Mouse (Mus musculus) heart, embryonic 10.5 days (tissue): ENCODE results near the gene Cpox. TPM values are rescaled to one million over a fixed set of nuclear protein-coding genes. Genes with fewer than 3 reads are reported as not detected.

Experiments used
- DNase-seq: peaks from one replicate; pipeline ENCODE4 v3.0.0-alpha.2; 2017; ENCODE audit warnings: low spot score
- H3K27ac ChIP-seq: fragments of 300-500 bp; sonication (generic); 2 replicates; pipeline ENCODE4 v1.5.1; 2016; ENCODE audit warnings: mild to moderate bottlenecking
- H3K27me3 ChIP-seq: fragments of 300-500 bp; sonication (generic); 2 replicates; pipeline ENCODE4 v1.6.1; 2016; ENCODE audit warnings: mild to moderate bottlenecking; ENCODE audit not compliant: poor library complexity, insufficient read depth, severe bottlenecking
- H3K36me3 ChIP-seq: fragments of 300-500 bp; sonication (generic); 2 replicates; pipeline ENCODE4 v1.6.1; 2016; ENCODE audit warnings: mild to moderate bottlenecking, moderate library complexity
- H3K4me1 ChIP-seq: fragments of 300-500 bp; sonication (generic); 2 replicates; pipeline ENCODE4 v1.6.1; 2016; ENCODE audit warnings: mild to moderate bottlenecking
- H3K4me3 ChIP-seq: fragments of 300-500 bp; sonication (generic); 2 replicates; pipeline ENCODE4 v1.5.1; 2016; ENCODE audit warnings: mild to moderate bottlenecking, moderate library complexity
- H3K9me3 ChIP-seq: fragments of 300-500 bp; sonication (generic); 2 replicates; pipeline ENCODE4 v1.6.1; 2016; ENCODE audit warnings: mild to moderate bottlenecking, moderate library complexity
- WGBS: fragments of 180-500 bp; shearing (Covaris S2); methylation state at CpG from one replicate; pipeline ENCODE4 v1.1.7; 2016; 5-methylcytosine and 5-hydroxymethylcytosine counted together
- polyA plus RNA-seq: library from polyadenylated mRNA; unstranded; fragments of >200 nt; fragmentation: Nextera tagmentation; extraction: Ambion mirVana; gene quantifications from 2 replicates; pipeline ENCODE4 v1.2.1, GENCODE M21; 2016

Cpox gene
- polyA plus RNA-seq, 1 experiment from 2014 or later, result 89.9 TPM

DNA sequence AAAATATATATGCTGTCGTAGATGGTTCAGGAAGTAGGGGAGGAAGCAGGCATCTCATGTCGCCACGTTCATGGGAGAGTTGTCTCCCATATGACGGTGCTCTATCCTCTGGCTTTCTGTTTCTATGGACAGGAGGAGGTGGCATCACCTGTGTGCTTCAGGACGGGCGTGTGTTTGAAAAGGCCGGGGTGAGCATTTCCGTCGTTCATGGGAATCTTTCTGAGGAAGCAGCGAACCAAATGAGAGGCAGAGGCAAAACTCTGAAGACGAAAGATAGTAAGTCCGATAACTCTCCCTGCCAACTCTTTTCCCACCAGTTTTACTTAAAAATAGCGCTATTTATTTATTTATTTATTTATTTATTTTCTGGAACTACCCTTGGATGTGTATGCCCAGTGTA is 2.3 kb downstream of the Cpox start:
- peak overlapping the region; percentile 37; the same call in 1 of the 2 replicates for H3K27ac ChIP-seq
- H3K4me1 ChIP-seq, result peaks cover 33% of the 10 kb centered on the region
- 81% methylated on average over 13 of the region's 13 CpGs for WGBS
- no peaks in the 10 kb centered on the region for H3K27me3 ChIP-seq
- peaks cover 37% of the 10 kb centered on the region for H3K36me3 ChIP-seq
- peak; percentile 69 for DNase-seq
- H3K4me3 ChIP-seq, result peak overlapping the region; percentile 84
- H3K9me3 ChIP-seq, result no peaks in the 10 kb centered on the region

- H3K9me3 ChIP-seq, result no peaks in the 10 kb centered on the region
- H3K27ac ChIP-seq, result no peak overlapping the region
- H3K4me3 ChIP-seq, result no peak overlapping the region
- H3K36me3 ChIP-seq, result peaks cover 48% of the 10 kb centered on the region
- H3K4me1 ChIP-seq, result peaks cover 28% of the 10 kb centered on the region
- DNase-seq, result peak; percentile 67
- WGBS, result 94% methylated on average over 15 of the region's 15 CpGs
- H3K27me3 ChIP-seq, result no peaks in the 10 kb centered on the region
These were observed 3.8 kb downstream of the Cpox start for GRCm38 (mm10) chr16:58673811-58674410.

GRCm38 (mm10) chr16:58675256-58675655 is 5.2 kb downstream of the Cpox start:
- no peaks in the 10 kb centered on the region for H3K9me3 ChIP-seq
- WGBS, result 92% methylated on average over 13 of the region's 13 CpGs
- DNase-seq, result peak; percentile 73
- H3K36me3 ChIP-seq, result peaks cover 48% of the 10 kb centered on the region
- no peak overlapping the region for H3K27ac ChIP-seq
- peaks cover 17% of the 10 kb centered on the region; the same call in 1 of the 2 replicates for H3K4me1 ChIP-seq
- H3K4me3 ChIP-seq, result no peak overlapping the region
- no peaks in the 10 kb centered on the region for H3K27me3 ChIP-seq

DNA sequence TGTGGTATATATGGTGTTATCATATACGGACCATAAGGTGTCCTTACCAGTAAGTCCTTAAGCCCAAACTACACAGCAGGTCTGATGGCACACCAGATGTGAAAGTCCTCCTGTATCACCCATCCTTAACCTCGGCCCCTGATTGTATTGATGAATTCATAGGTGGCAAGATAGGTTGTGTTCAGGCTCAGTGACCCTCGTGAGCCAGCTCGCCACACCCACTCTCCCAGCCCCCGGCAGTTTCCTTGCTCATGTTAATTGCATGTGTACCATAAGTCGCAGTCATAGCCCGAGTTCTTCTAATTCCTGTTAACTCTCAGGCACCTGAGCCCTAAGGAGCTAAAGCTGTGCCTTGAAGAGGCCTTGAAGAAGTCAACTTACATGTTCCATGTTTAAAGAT is 6.1 kb downstream of the Cpox start:
- peaks cover 55% of the 10 kb centered on the region for H3K36me3 ChIP-seq
- no peak overlapping the region for H3K27ac ChIP-seq
- no peak overlapping the region for H3K4me3 ChIP-seq
- H3K27me3 ChIP-seq, result no peaks in the 10 kb centered on the region
- H3K9me3 ChIP-seq, result no peaks in the 10 kb centered on the region
- H3K4me1 ChIP-seq, result peaks cover 12% of the 10 kb centered on the region; the same call in 1 of the 2 replicates
- WGBS, result 68% methylated on average over 7 of the region's 7 CpGs
- DNase-seq, result peak; percentile 73

DNA sequence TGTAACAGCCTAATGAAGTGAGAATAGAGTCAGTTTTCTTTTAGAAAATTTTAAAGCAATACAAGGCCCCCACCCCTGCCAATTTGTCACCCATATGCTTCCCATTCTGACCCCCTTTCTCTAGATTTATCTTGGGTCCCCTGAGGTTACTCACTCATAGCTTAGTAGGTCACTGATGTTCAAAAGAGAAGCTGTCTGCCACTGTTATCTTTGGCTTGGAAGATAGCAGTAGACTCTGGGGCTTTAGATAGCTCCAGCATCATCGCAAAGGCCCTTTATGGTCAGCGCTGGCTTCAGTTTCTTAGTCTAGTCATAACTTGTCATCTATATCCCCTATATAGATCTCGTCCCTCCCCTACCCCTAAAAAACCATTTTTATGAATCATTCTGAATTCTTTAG is 6.5 kb downstream of the Cpox start:
- WGBS, result 33% methylated on average over 3 of the region's 3 CpGs
- no peaks in the 10 kb centered on the region for H3K27me3 ChIP-seq
- peaks cover 60% of the 10 kb centered on the region for H3K36me3 ChIP-seq
- peak; percentile 75 for DNase-seq
- no peak overlapping the region for H3K4me3 ChIP-seq
- no peaks in the 10 kb centered on the region for H3K9me3 ChIP-seq
- H3K4me1 ChIP-seq, result peaks cover 8% of the 10 kb centered on the region; the same call in 1 of the 2 replicates
- H3K27ac ChIP-seq, result no peak overlapping the region

- Histone ChIP-seq H3K4me3 (no peak overlapping the region), H3K36me3 (peaks cover 57% of the 10 kb centered on the region), H3K4me1 (peaks cover 8% of the 10 kb centered on the region; the same call in 1 of the 2 replicates), H3K27ac (no peak overlapping the region), H3K27me3 (no peaks in the 10 kb centered on the region), H3K9me3 (no peaks in the 10 kb centered on the region)
- peak; percentile 68 for DNase-seq
- WGBS, result 84% methylated on average over 5 of the region's 5 CpGs
These were observed 7.4 kb downstream of the Cpox start for GRCm38 (mm10) chr16:58677491-58677890.

GRCm38 (mm10) chr16:58678660-58679059 is 8.6 kb downstream of the Cpox start:
- H3K36me3 ChIP-seq, result peaks cover 49% of the 10 kb centered on the region
- no peak overlapping the region for H3K4me3 ChIP-seq
- H3K4me1 ChIP-seq, result peaks cover 8% of the 10 kb centered on the region; the same call in 1 of the 2 replicates
- DNase-seq, result peak; percentile 83
- no peak overlapping the region for H3K27ac ChIP-seq
- H3K27me3 ChIP-seq, result no peaks in the 10 kb centered on the region
- 54% methylated on average over 7 of the region's 7 CpGs for WGBS
- H3K9me3 ChIP-seq, result no peaks in the 10 kb centered on the region

- Histone ChIP-seq H3K4me1 (peaks cover 3% of the 10 kb centered on the region; the same call in 1 of the 2 replicates), H3K9me3 (no peaks in the 10 kb centered on the region), H3K27ac (no peak overlapping the region), H3K36me3 (peaks cover 27% of the 10 kb centered on the region), H3K4me3 (no peak overlapping the region), H3K27me3 (no peaks in the 10 kb centered on the region)
- DNase-seq, result no peak
- 91% methylated on average over 6 of the region's 6 CpGs for WGBS
These were observed 12.0 kb downstream of the Cpox start for GRCm38 (mm10) chr16:58682046-58682445.

DNA sequence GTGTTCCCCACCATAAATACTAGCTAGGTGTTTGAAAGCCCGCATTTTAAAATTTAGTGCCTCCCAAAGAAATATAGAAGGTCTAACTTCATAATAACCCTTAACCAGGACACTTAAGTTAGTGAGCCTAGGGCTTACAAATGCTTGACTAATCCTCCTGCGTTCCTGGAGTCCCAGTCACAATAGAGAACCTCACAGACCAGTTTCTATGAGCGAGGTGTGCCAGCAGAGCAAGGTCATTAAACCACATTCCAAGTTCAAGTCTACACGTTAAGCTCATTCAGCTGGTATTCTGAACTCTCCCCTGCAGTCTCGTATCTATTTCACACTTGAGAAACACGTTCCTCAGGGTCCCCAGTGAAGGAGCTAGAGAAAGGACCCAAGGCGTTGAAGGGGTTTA is 12.8 kb downstream of the Cpox start:
- no peaks in the 10 kb centered on the region for H3K9me3 ChIP-seq
- 77% methylated on average over 7 of the region's 7 CpGs for WGBS
- DNase-seq, result no peak
- no peak overlapping the region for H3K27ac ChIP-seq
- H3K27me3 ChIP-seq, result no peaks in the 10 kb centered on the region
- peaks cover 20% of the 10 kb centered on the region for H3K36me3 ChIP-seq
- H3K4me3 ChIP-seq, result no peak overlapping the region
- peaks cover 3% of the 10 kb centered on the region; the same call in 1 of the 2 replicates for H3K4me1 ChIP-seq

- WGBS, result 86% methylated on average over 4 of the region's 4 CpGs
- peaks cover 3% of the 10 kb centered on the region; the same call in 1 of the 2 replicates for H3K4me1 ChIP-seq
- no peaks in the 10 kb centered on the region for H3K9me3 ChIP-seq
- no peak for DNase-seq
- no peak overlapping the region for H3K4me3 ChIP-seq
- no peak overlapping the region for H3K27ac ChIP-seq
- no peaks in the 10 kb centered on the region for H3K27me3 ChIP-seq
- H3K36me3 ChIP-seq, result peaks cover 13% of the 10 kb centered on the region
These were observed 13.8 kb downstream of the Cpox start for GRCm38 (mm10) chr16:58683911-58684310.

DNA sequence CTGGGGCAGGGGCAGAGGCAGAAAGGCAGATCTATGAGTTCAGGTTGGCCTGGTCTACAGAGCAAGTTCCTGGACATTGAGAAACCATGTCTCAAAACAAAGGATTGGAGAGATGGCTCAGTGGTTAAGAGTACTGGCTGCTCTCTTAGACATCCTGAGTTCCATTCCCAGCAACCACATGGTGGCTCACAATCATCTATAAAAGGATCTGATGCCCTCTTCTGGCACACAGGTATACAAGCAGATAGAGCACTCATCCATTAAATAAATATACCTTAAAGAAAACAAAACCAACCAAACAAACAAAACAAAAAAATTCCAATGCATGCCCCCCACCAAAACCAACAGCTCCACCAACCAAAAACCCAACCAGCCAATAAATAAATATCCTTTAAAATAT is 14.4 kb downstream of the Cpox start:
- H3K4me3 ChIP-seq, result no peak overlapping the region
- H3K4me1 ChIP-seq, result peaks cover 3% of the 10 kb centered on the region; the same call in 1 of the 2 replicates
- no peak overlapping the region for H3K27ac ChIP-seq
- DNase-seq, result no peak
- H3K27me3 ChIP-seq, result no peaks in the 10 kb centered on the region
- H3K36me3 ChIP-seq, result peaks cover 13% of the 10 kb centered on the region
- no peaks in the 10 kb centered on the region for H3K9me3 ChIP-seq

- Histone ChIP-seq H3K4me1 (peaks cover 3% of the 10 kb centered on the region; the same call in 1 of the 2 replicates), H3K4me3 (no peak overlapping the region), H3K27me3 (no peaks in the 10 kb centered on the region), H3K27ac (no peak overlapping the region), H3K36me3 (peaks cover 7% of the 10 kb centered on the region), H3K9me3 (no peaks in the 10 kb centered on the region)
- DNase-seq, result no peak
- 61% methylated on average over 20 of the region's 20 CpGs for WGBS
These were observed 15.8 kb downstream of the Cpox start for GRCm38 (mm10) chr16:58685548-58686537.

DNA sequence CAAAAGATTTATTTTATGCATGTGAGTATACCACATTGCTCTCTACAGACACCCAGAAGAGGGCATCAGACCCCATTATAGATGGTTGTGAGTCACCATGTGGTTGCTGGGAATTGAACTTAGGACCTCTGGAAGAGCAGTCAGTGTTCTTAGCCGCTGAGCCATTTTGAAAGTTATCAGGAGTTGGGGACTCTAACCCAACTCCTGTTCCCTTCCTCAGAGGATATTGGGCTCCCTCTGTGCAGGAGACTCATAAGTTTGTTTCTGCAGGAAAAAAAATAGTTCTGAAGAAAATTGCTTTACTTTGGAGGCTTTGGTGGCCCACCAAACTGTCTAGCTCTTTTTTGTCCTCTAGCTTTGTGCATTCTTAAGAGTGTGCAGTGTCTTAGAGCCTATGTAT is 18.4 kb downstream of the Cpox start:
- Histone ChIP-seq H3K27me3 (no peaks in the 10 kb centered on the region), H3K27ac (no peak overlapping the region), H3K4me3 (no peak overlapping the region), H3K4me1 (peaks cover 3% of the 10 kb centered on the region; the same call in 1 of the 2 replicates), H3K36me3 (no peaks in the 10 kb centered on the region), H3K9me3 (no peaks in the 10 kb centered on the region)
- no peak for DNase-seq
- 90% methylated on average over 1 of the region's 1 CpGs for WGBS
